Mouse (Mus musculus) heart, postnatal 0 days (tissue): ENCODE results near the gene Cox6a2.

Experiments used
- CTCF ChIP-seq: IDR thresholded peaks from 2 replicates; pipeline ENCODE4 v1.5.1; 2016; ENCODE audit warnings: antibody characterized with exemption, control low read depth, low read depth
- EP300 ChIP-seq: IDR thresholded peaks from 2 replicates; pipeline ENCODE4 v1.6.1; 2016; ENCODE audit warnings: antibody characterized with exemption, low read depth

DNA sequence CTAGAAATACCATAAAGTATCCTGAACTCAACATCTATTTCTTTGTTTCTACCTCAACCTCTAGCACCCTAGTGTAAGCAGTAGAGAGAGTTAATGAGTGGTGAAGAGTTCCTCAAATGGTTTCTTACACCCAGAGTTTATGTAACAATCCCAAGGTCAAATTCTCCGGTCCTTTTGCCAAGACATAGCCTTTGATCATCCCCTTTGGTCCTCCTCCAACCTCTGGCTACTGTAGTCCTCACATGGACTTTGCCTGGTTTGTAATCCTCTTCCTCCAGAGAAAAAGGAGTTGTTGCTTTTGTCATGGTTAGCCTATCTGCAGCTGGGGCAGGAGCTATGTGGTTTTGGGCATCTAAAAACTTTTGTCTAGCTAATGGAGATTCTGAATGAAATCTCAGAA, 29.3 kb upstream of the Cox6a2 start:
- no peak for TF ChIP-seq CTCF
- no peak for TF ChIP-seq EP300
